21 mouse cellular contexts compared by ENCODE assay signal in the genomic region with DNA sequence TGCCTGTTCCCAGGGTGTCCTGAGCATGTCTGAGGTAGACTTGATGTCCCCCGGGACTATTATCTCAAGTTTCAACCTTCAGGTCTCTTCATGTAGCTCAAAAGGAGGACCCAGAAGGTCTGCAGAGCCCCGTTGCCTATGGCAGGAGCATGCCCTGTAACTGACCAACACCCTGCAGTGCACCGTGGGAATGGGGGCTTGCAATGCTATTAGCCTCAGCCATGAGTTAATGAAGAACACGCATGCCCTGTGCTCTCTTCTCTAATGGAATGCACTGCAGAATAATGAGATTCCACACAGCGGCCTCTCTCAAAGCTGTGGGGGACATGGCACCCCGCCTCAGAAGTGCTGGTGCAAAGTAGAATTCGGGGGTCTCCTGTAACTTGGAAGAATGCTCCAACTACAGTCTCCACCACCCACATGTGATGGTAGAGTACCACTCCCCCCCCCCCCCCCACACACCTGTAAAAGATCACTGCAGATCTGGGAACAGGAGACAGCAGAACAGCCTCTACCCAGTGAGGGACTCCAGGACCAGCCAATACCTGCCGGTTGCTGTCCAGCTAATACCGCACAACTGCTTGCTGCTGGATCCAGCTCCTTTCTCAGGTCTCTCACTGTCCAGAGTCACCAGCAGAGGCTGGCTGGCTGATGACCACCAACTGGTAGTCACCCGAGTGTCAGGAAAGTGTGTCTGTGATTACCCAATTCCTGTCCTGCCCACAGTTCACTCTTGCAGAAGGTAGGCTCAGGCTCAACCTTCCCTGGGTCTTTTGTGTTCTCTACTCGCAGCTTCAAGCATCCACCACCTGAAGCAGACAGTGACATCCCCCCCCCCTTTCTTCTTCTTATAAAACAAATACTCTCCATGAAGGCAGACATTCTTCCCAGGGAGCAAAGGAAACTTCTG.
A peak's percentile ranks its signal among the peaks of the same experiment; 100 is the strongest.
DNase-seq lines count a peak whose midpoint lies in the region; ATAC-seq lines count a peak whose summit lies in the region.
"Had no signal": no experiment of that assay in that cellular context is flagged by ENCODE, and none has a peak within 500 bp of the region (broad histone marks: within the 10 kb centered on the region; RNA-seq: fewer than 3 reads in every experiment).

No protein-coding gene starts in this region.

- no peak overlapping the region for H3K4me3 ChIP-seq in hindbrain, embryonic 10.5 days
- H3K4me3 ChIP-seq in hindbrain, embryonic 12.5 days, result no peak overlapping the region
- no peak overlapping the region for H3K4me3 ChIP-seq in embryonic facial prominence, embryonic 10.5 days
- H3K4me3 ChIP-seq in liver, embryonic 12.5 days, result no peak overlapping the region
- H3K4me3 ChIP-seq: hindbrain, embryonic 15.5 days; neural tube, embryonic 15.5 days had no signal

- H3K36me3 ChIP-seq in hindbrain, embryonic 10.5 days, result no peaks in the 10 kb centered on the region
- no peaks in the 10 kb centered on the region for H3K36me3 ChIP-seq in hindbrain, embryonic 12.5 days
- no peaks in the 10 kb centered on the region for H3K36me3 ChIP-seq in embryonic facial prominence, embryonic 10.5 days (replicated peaks)
- H3K36me3 ChIP-seq in liver, embryonic 12.5 days, result no peaks in the 10 kb centered on the region
- H3K36me3 ChIP-seq: hindbrain, embryonic 15.5 days; neural tube, embryonic 15.5 days had no signal

- H3K9ac ChIP-seq in hindbrain, embryonic 12.5 days, result no peak overlapping the region
- no peak overlapping the region for H3K9ac ChIP-seq in liver, embryonic 12.5 days
- H3K9ac ChIP-seq: hindbrain, embryonic 15.5 days; lung, embryonic 14.5 days; neural tube, embryonic 15.5 days had no signal

- H3K9me3 ChIP-seq in hindbrain, embryonic 10.5 days, result no peaks in the 10 kb centered on the region
- peaks cover 4% of the 10 kb centered on the region; the same call in 1 of the 2 replicates for H3K9me3 ChIP-seq in hindbrain, embryonic 12.5 days (replicated peaks)
- no peaks in the 10 kb centered on the region for H3K9me3 ChIP-seq in embryonic facial prominence, embryonic 10.5 days
- H3K9me3 ChIP-seq in liver, embryonic 12.5 days (replicated peaks), result no peaks in the 10 kb centered on the region
- H3K9me3 ChIP-seq: hindbrain, embryonic 15.5 days; neural tube, embryonic 15.5 days had no signal

- peaks cover 60% of the 10 kb centered on the region for H3K4me1 ChIP-seq in hindbrain, embryonic 10.5 days (replicated peaks)
- peaks cover 38% of the 10 kb centered on the region for H3K4me1 ChIP-seq in hindbrain, embryonic 12.5 days
- H3K4me1 ChIP-seq in embryonic facial prominence, embryonic 10.5 days, result peaks cover 65% of the 10 kb centered on the region
- H3K4me1 ChIP-seq in liver, embryonic 12.5 days, result 0 out of 2 replicates have a peak, but pooled peaks cover 3% of the 10 kb centered on the region

- no peak for ATAC-seq in hindbrain, embryonic 12.5 days (ENCODE audit: low FRiP score)
- ATAC-seq in liver, embryonic 12.5 days, result no peak
- ATAC-seq: forebrain, embryonic 16.5 days; midbrain, embryonic 16.5 days had no signal

- DNase-seq in hindbrain, embryonic 10.5 days (ENCODE audit: low spot score), result peak; percentile 43
- peak; percentile 49 for DNase-seq in embryonic facial prominence, embryonic 10.5 days (ENCODE audit: low spot score)
- peak; percentile 70 for DNase-seq in retina, postnatal 1 day
- no peak for DNase-seq in testis, postnatal 10 days (ENCODE audit: low spot score)
- DNase-seq in right cerebral cortex, postnatal 25 days, result no peak
- DNase-seq: adrenal gland, adult 2 months; cerebellum, adult 9-10 months; gastrocnemius, postnatal 36 days; heart, postnatal 10 days; layer of hippocampus, postnatal 36 days; lung, postnatal 36 days had no signal

- H3K27ac ChIP-seq in hindbrain, embryonic 10.5 days, result peak overlapping the region; percentile 66; the same call in 1 of the 2 replicates
- H3K27ac ChIP-seq in hindbrain, embryonic 12.5 days, result no peak overlapping the region
- no peak overlapping the region for H3K27ac ChIP-seq in embryonic facial prominence, embryonic 10.5 days (replicated peaks)
- peak overlapping the region; percentile 69 for H3K27ac ChIP-seq in liver, embryonic 12.5 days
- H3K27ac ChIP-seq: hindbrain, embryonic 15.5 days; kidney, postnatal 0 days; neural tube, embryonic 15.5 days; stomach, postnatal 0 days had no signal

- 64% methylated on average over 11 of the region's 11 CpGs for whole genome bisulfite sequencing in hindbrain, embryonic 10.5 days
- WGBS in hindbrain, embryonic 12.5 days, result 62% methylated on average over 11 of the region's 11 CpGs
- whole genome bisulfite sequencing in embryonic facial prominence, embryonic 10.5 days, result 62% methylated on average over 11 of the region's 11 CpGs
- WGBS in liver, embryonic 12.5 days (ENCODE audit: insufficient replicate concordance), result 65% methylated on average over 11 of the region's 11 CpGs

- no peak overlapping the region for H3K4me2 ChIP-seq in hindbrain, embryonic 12.5 days (replicated peaks)
- 0 out of 2 replicates have a peak overlapping the region, but pooled peaks have one; percentile 2 for H3K4me2 ChIP-seq in liver, embryonic 12.5 days
- H3K4me2 ChIP-seq: heart, embryonic 11.5 days; hindbrain, embryonic 15.5 days; lung, embryonic 14.5 days; neural tube, embryonic 15.5 days had no signal

- H3K27me3 ChIP-seq in hindbrain, embryonic 10.5 days (ENCODE audit: insufficient read depth, poor library complexity, severe bottlenecking), result peaks cover 8% of the 10 kb centered on the region; the same call in 1 of the 2 replicates
- H3K27me3 ChIP-seq in hindbrain, embryonic 12.5 days, result no peaks in the 10 kb centered on the region
- H3K27me3 ChIP-seq in embryonic facial prominence, embryonic 10.5 days (replicated peaks; ENCODE audit: low read depth, poor library complexity, severe bottlenecking), result peaks cover 12% of the 10 kb centered on the region; the same call in 1 of the 2 replicates
- H3K27me3 ChIP-seq in liver, embryonic 12.5 days (replicated peaks), result no peaks in the 10 kb centered on the region
- H3K27me3 ChIP-seq: hindbrain, embryonic 15.5 days had no signal

Comparison
In these comparisons a context has a peak if more than half of its experiments do, and no peak if none do; other contexts are left out.
1. H3K27ac ChIP-seq: peak in hindbrain, embryonic 10.5 days (single experiment) and liver, embryonic 12.5 days (single experiment); none in hindbrain, embryonic 12.5 days (single experiment) and embryonic facial prominence, embryonic 10.5 days (single experiment).
2. DNase-seq: peak in hindbrain, embryonic 10.5 days (single experiment), embryonic facial prominence, embryonic 10.5 days (single experiment) and retina, postnatal 1 day (single experiment); none in testis, postnatal 10 days (single experiment) and right cerebral cortex, postnatal 25 days (single experiment).